Mouse (Mus musculus) intestine, postnatal 0 days (tissue): ENCODE data around the gene Gadd45b. TPM values are rescaled to one million over a fixed set of nuclear protein-coding genes. Genes with fewer than 3 reads are reported as not detected.

Source experiments
- ATAC-seq: fragments of 200-750 bp; cut with Nextera tagmentation; 2 replicates; pipeline ENCODE4 v1.8.0; 2017; ENCODE audit warnings: mild to moderate bottlenecking, moderate TSS enrichment, moderate library complexity
- H3K27ac ChIP-seq: fragments of 300-500 bp; sonication (generic); 2 replicates; pipeline ENCODE4 v1.5.1; 2014; ENCODE audit warnings: mild to moderate bottlenecking, low read depth, low read length, moderate library complexity
- H3K27me3 ChIP-seq: fragments of 300-500 bp; sonication (generic); replicated peaks from 2 replicates; pipeline ENCODE4 v1.6.1; 2014; ENCODE audit warnings: low read length, mixed read lengths; ENCODE audit not compliant: control insufficient read depth, insufficient read depth
- H3K36me3 ChIP-seq: fragments of 300-500 bp; sonication (generic); 2 replicates; pipeline ENCODE4 v1.6.1; 2014; ENCODE audit warnings: mild to moderate bottlenecking, moderate library complexity; ENCODE audit not compliant: control insufficient read depth, insufficient read depth
- H3K4me1 ChIP-seq: fragments of 300-500 bp; sonication (generic); replicated peaks from 2 replicates; pipeline ENCODE4 v1.6.1; 2014; ENCODE audit warnings: antibody characterized with exemption, low read length, mixed read lengths; ENCODE audit not compliant: control insufficient read depth, insufficient read depth
- H3K4me2 ChIP-seq: fragments of 300-500 bp; sonication (generic); replicated peaks from 2 replicates; pipeline ENCODE4 v1.6.1; 2014; ENCODE audit warnings: low read depth, mild to moderate bottlenecking, moderate library complexity
- H3K4me3 ChIP-seq: fragments of 300-500 bp; sonication (generic); 2 replicates; pipeline ENCODE4 v1.5.1; 2014; ENCODE audit warnings: low read depth, low read length
- H3K9ac ChIP-seq: fragments of 300-500 bp; sonication (generic); 2 replicates; pipeline ENCODE4 v1.6.1; 2014; ENCODE audit warnings: mild to moderate bottlenecking, low read depth, low read length
- H3K9me3 ChIP-seq: fragments of 300-500 bp; sonication (generic); 2 replicates; pipeline ENCODE4 v1.6.1; 2016; ENCODE audit warnings: mixed run types; ENCODE audit not compliant: control insufficient read depth
- CTCF ChIP-seq: sonication (generic); IDR thresholded peaks from 2 replicates; pipeline ENCODE4 v1.5.1; 2016; ENCODE audit warnings: low read depth, mild to moderate bottlenecking, control low read depth, antibody characterized with exemption, moderate library complexity
- WGBS: fragments of 180-500 bp; shearing (Covaris S2); extraction: QIAGEN DNeasy Blood & Tissue Kit; methylation state at CpG from one replicate; pipeline ENCODE4 v1.1.7; 2014; 5-methylcytosine and 5-hydroxymethylcytosine counted together
- polyA plus RNA-seq: library from polyadenylated mRNA; unstranded; fragments of >200 nt; fragmentation: Nextera tagmentation; extraction: Ambion mirVana; gene quantifications from 2 replicates; pipeline ENCODE4 v1.2.1, GENCODE M21; 2015

Gene Gadd45b
- polyA plus RNA-seq, 1 experiment from 2014 or later, result 19.9 TPM

DNA sequence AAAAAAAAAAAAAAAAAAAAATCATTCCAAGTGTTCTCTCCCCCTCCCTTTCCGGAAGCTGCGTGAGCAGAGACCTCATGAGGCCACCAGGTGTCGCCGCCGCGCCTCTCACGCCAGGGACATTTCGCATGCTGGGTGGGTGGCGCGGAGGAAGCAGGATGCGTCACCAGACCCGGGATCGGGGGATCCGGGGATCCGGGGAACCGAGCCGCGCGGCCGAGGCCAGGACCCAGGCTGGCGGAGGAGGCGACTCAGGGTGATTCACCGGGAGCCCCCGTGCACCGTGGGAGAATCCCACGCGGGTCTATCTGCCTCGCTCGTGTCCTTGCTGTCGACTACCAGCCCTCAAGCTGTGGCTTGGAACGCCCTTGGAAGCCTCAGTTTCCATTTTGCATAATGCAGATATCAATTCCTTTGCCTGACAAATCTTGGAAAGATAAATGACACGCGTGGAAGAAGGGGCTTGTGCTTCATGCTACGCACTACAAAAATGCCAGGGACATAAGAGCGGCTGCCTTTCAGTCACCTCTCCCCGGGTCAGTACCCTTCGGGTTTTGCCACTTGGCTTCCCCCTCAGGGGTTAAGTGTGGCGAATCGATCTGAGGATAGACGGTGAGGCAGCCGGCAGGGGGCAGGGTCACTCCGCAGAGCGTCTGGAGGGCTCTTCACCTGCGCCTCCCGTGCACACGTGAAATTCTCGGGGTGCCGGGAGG, 1.1 kb upstream of the Gadd45b start:
- WGBS, result 0% methylated on average over 45 of the region's 48 CpGs
- peak; percentile 94 for TF ChIP-seq CTCF
- no peaks in the 10 kb centered on the region for H3K36me3 ChIP-seq
- peak; percentile 58 for ATAC-seq
- peak overlapping the region; percentile 41 for H3K4me3 ChIP-seq
- no peaks in the 10 kb centered on the region for H3K9me3 ChIP-seq
- peak overlapping the region; percentile 88 for H3K4me2 ChIP-seq
- H3K9ac ChIP-seq, result peak overlapping the region; percentile 45; the same call in 1 of the 2 replicates
- peak overlapping the region; percentile 79 for H3K27ac ChIP-seq
- H3K27me3 ChIP-seq, result no peaks in the 10 kb centered on the region
- peaks cover 20% of the 10 kb centered on the region; the same call in 1 of the 2 replicates for H3K4me1 ChIP-seq

- peak overlapping the region; percentile 60 for H3K9ac ChIP-seq
- no peaks in the 10 kb centered on the region for H3K27me3 ChIP-seq
- H3K4me3 ChIP-seq, result peak overlapping the region; percentile 78
- peak overlapping the region; percentile 87 for H3K4me2 ChIP-seq
- ATAC-seq, result no peak
- no peaks in the 10 kb centered on the region for H3K36me3 ChIP-seq
- no peaks in the 10 kb centered on the region for H3K9me3 ChIP-seq
- WGBS, result 4% methylated on average over 45 of the region's 45 CpGs
- H3K27ac ChIP-seq, result no peak overlapping the region
- TF ChIP-seq CTCF, result no peak
- peaks cover 23% of the 10 kb centered on the region; the same call in 1 of the 2 replicates for H3K4me1 ChIP-seq
Observed at GRCm38 (mm10) chr10:80930361-80931152, 684 bp downstream of the Gadd45b start.

DNA sequence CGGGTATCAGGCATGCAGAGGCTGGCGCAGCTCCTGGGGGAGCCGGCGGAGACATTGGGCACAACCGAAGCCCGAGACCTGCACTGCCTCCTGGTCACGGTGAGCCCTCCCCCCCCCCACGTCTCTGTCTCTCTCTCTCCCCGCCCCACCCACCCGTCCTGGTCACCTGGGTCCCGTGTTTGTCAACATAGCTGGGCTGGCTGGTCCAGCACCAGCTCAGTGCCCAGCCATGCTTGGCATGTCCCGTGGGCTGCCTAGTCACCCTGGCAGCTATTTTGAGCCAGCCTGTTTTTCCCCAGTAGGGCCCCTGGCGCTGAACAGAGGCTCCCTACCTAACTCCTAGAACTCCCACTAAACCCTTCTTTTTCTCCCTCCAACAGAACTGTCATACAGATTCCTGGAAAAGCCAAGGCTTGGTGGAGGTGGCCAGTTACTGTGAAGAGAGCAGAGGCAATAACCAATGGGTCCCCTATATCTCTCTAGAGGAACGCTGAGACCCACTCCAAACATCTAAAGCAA, 1.3 kb downstream of the Gadd45b start:
- no peak overlapping the region; the same call in 1 of the 2 replicates for H3K27ac ChIP-seq
- H3K27me3 ChIP-seq, result no peaks in the 10 kb centered on the region
- peak overlapping the region; percentile 87 for H3K4me2 ChIP-seq
- H3K4me1 ChIP-seq, result peaks cover 27% of the 10 kb centered on the region
- peak overlapping the region; percentile 60 for H3K9ac ChIP-seq
- H3K36me3 ChIP-seq, result no peaks in the 10 kb centered on the region
- H3K9me3 ChIP-seq, result no peaks in the 10 kb centered on the region
- 21% methylated on average over 14 of the region's 14 CpGs for WGBS
- peak overlapping the region; percentile 78 for H3K4me3 ChIP-seq
- TF ChIP-seq CTCF, result no peak
- no peak for ATAC-seq

- peak overlapping the region; percentile 19; the same call in 1 of the 2 replicates for H3K9ac ChIP-seq
- no peaks in the 10 kb centered on the region for H3K9me3 ChIP-seq
- peak overlapping the region; percentile 87 for H3K4me2 ChIP-seq
- no peak overlapping the region for H3K27ac ChIP-seq
- no peak for ATAC-seq
- H3K36me3 ChIP-seq, result no peaks in the 10 kb centered on the region
- H3K4me3 ChIP-seq, result peak overlapping the region; percentile 78
- H3K27me3 ChIP-seq, result no peaks in the 10 kb centered on the region
- no peak for TF ChIP-seq CTCF
- peaks cover 29% of the 10 kb centered on the region for H3K4me1 ChIP-seq
- 9% methylated on average over 26 of the region's 26 CpGs for WGBS
Observed at GRCm38 (mm10) chr10:80931695-80932094, 1.8 kb downstream of the Gadd45b start.

GRCm38 (mm10) chr10:80932206-80932605, 2.3 kb downstream of the Gadd45b start:
- no peaks in the 10 kb centered on the region for H3K27me3 ChIP-seq
- peaks cover 30% of the 10 kb centered on the region for H3K4me1 ChIP-seq
- H3K4me2 ChIP-seq, result peak overlapping the region; percentile 87
- H3K36me3 ChIP-seq, result no peaks in the 10 kb centered on the region
- H3K9me3 ChIP-seq, result no peaks in the 10 kb centered on the region
- peak overlapping the region; percentile 19 for H3K9ac ChIP-seq
- TF ChIP-seq CTCF, result no peak
- 0 out of 2 replicates have a peak overlapping the region, but pooled peaks have one; percentile 11 for H3K27ac ChIP-seq
- ATAC-seq, result no peak
- peak overlapping the region; percentile 78 for H3K4me3 ChIP-seq
- WGBS, result 2% methylated on average over 20 of the region's 20 CpGs
